Mouse (Mus musculus) CH12.LX (cell line): ENCODE data around the gene Mgat5b. TPM values are rescaled to one million over a fixed set of nuclear protein-coding genes. Genes with fewer than 3 reads are reported as not detected.

Experiments
- DNase-seq: peaks from one replicate; pipeline ENCODE4 v3.0.0-alpha.2; 2013; ENCODE audit errors: extremely low read depth
- H3K27ac ChIP-seq: 2 replicates; pipeline ENCODE4 v1.5.1; 2012; ENCODE audit warnings: low read depth, mild to moderate bottlenecking, control low read depth, moderate library complexity; ENCODE audit not compliant: insufficient read depth
- H3K27me3 ChIP-seq: replicated peaks from 2 replicates; pipeline ENCODE3; 2012; ENCODE audit warnings: inconsistent platforms
- H3K36me3 ChIP-seq, 2 experiments: replicated peaks in 1 of 2; 2 replicates each; pipeline versions ENCODE3 to v1.6.1; 2012; ENCODE audit warnings: inconsistent platforms in 1 of 2, low read length in 1 of 2, mild to moderate bottlenecking in 1 of 2, mixed read lengths in 1 of 2, moderate library complexity in 1 of 2; ENCODE audit not compliant: control insufficient read depth in 1 of 2, insufficient read depth in 1 of 2
- H3K4me1 ChIP-seq, 2 experiments: 2 replicates each; pipeline ENCODE4 v1.6.1; 2012; ENCODE audit warnings: inconsistent platforms in 1 of 2, moderate library complexity in 1 of 2; ENCODE audit not compliant: insufficient read depth in 2 of 2, control insufficient read depth in 1 of 2
- H3K4me2 ChIP-seq: 2 replicates; pipeline ENCODE4 v1.6.1; 2012; ENCODE audit warnings: low read depth, mild to moderate bottlenecking, control low read depth; ENCODE audit not compliant: poor library complexity, insufficient read depth, severe bottlenecking
- H3K4me3 ChIP-seq, 3 experiments: fragments of 150-350 bp in 1 of 3; sonication (generic) in 1 of 3; replicated peaks in 1 of 3; 2 replicates each; pipeline versions ENCODE3 to v1.5.1; 2011 to 2012; ENCODE audit warnings: low read depth in 2 of 3, low read length in 2 of 3, mild to moderate bottlenecking in 2 of 3, moderate library complexity in 2 of 3, control low read depth in 1 of 3, improper control_type of control experiment in 1 of 3, inconsistent platforms in 1 of 3, mixed read lengths in 1 of 3; ENCODE audit not compliant: poor library complexity in 1 of 3
- H3K79me2 ChIP-seq: replicated peaks from 2 replicates; pipeline ENCODE4 v1.6.1; 2012; ENCODE audit warnings: mild to moderate bottlenecking, moderate library complexity; ENCODE audit not compliant: control insufficient read depth, poor library complexity, insufficient read depth, severe bottlenecking; ENCODE audit errors: extremely low read depth
- H3K9ac ChIP-seq: 2 replicates; pipeline ENCODE4 v1.6.1; 2012; ENCODE audit warnings: low read depth, mild to moderate bottlenecking, control low read depth, moderate library complexity; ENCODE audit not compliant: insufficient read depth
- H3K9me3 ChIP-seq: replicated peaks from 2 replicates; pipeline ENCODE3; 2012; ENCODE audit warnings: low read length, inconsistent platforms, mixed read lengths
- BHLHE40 ChIP-seq: IDR thresholded peaks from 2 replicates; pipeline ENCODE4 v1.6.1; 2011; ENCODE audit warnings: mild to moderate bottlenecking, low read depth, low read length, improper control_type of control experiment
- CHD1 ChIP-seq: IDR thresholded peaks from 2 replicates; pipeline ENCODE4 v1.6.1; 2012; ENCODE audit warnings: low read depth, low read length, improper control_type of control experiment, inconsistent platforms
- CHD2 ChIP-seq: IDR thresholded peaks from 2 replicates; pipeline ENCODE4 v1.6.1; 2011; ENCODE audit warnings: low read length, improper control_type of control experiment
- CTCF ChIP-seq, 2 experiments: IDR thresholded peaks in 1 of 2; conservative IDR thresholded peaks in 1 of 2; 2 replicates each; pipeline ENCODE4 v1.5.1; 2011 to 2012; ENCODE audit warnings: low read depth in 2 of 2, low read length in 2 of 2, improper control_type of control experiment in 1 of 2, inconsistent platforms in 1 of 2, mild to moderate bottlenecking in 1 of 2, moderate library complexity in 1 of 2
- E2F4 ChIP-seq: IDR thresholded peaks from 2 replicates; pipeline ENCODE4 v1.6.1; 2011; ENCODE audit warnings: low read depth, low read length, improper control_type of control experiment; ENCODE audit not compliant: insufficient replicate concordance
- ELF1 ChIP-seq: IDR thresholded peaks from 2 replicates; pipeline ENCODE4 v1.6.1; 2014; ENCODE audit warnings: low read depth, mild to moderate bottlenecking, inconsistent platforms, low read length, improper control_type of control experiment
- EP300 ChIP-seq: IDR thresholded peaks from 2 replicates; pipeline ENCODE4 v1.6.1; 2011; ENCODE audit warnings: low read length, improper control_type of control experiment
- GABPA ChIP-seq: IDR thresholded peaks from 2 replicates; pipeline ENCODE4 v1.6.1; 2012; ENCODE audit warnings: low read depth, low read length, improper control_type of control experiment, inconsistent platforms; ENCODE audit not compliant: insufficient replicate concordance
- HCFC1 ChIP-seq: IDR thresholded peaks from 2 replicates; pipeline ENCODE4 v1.6.1; 2012; ENCODE audit warnings: low read depth, mild to moderate bottlenecking, inconsistent platforms, low read length, improper control_type of control experiment
- IRF4 ChIP-seq: IDR thresholded peaks from 2 replicates; pipeline ENCODE4 v1.6.1; 2014; ENCODE audit warnings: low read depth, mild to moderate bottlenecking, inconsistent platforms, low read length, improper control_type of control experiment
- JUN ChIP-seq: IDR thresholded peaks from 2 replicates; pipeline ENCODE4 v1.6.1; 2011; ENCODE audit warnings: low read depth, mild to moderate bottlenecking, low read length, improper control_type of control experiment, moderate library complexity; ENCODE audit not compliant: insufficient read depth
- JUND ChIP-seq: conservative IDR thresholded peaks from 2 replicates; pipeline ENCODE4 v1.6.1; 2011; ENCODE audit warnings: low read depth, low read length, improper control_type of control experiment
- KAT2A ChIP-seq: IDR thresholded peaks from 2 replicates; pipeline ENCODE4 v1.6.1; 2012; ENCODE audit warnings: low read length, improper control_type of control experiment, inconsistent platforms; ENCODE audit not compliant: insufficient replicate concordance
- MAFK ChIP-seq: IDR thresholded peaks from 2 replicates; pipeline ENCODE4 v1.6.1; 2011; ENCODE audit warnings: low read length, improper control_type of control experiment; ENCODE audit not compliant: insufficient replicate concordance
- MAX ChIP-seq: IDR thresholded peaks from 2 replicates; pipeline ENCODE4 v1.6.1; 2011; ENCODE audit warnings: low read length, improper control_type of control experiment
- MAZ ChIP-seq: IDR thresholded peaks from 2 replicates; pipeline ENCODE4 v1.6.1; 2012; ENCODE audit warnings: low read depth, mild to moderate bottlenecking, inconsistent platforms, low read length, improper control_type of control experiment, moderate library complexity
- MEF2A ChIP-seq: IDR thresholded peaks from 2 replicates; pipeline ENCODE4 v1.6.1; 2014; ENCODE audit warnings: low read depth, mild to moderate bottlenecking, inconsistent platforms, low read length, improper control_type of control experiment, borderline replicate concordance
- MYC ChIP-seq: IDR thresholded peaks from 2 replicates; pipeline ENCODE4 v1.6.1; 2011; ENCODE audit warnings: low read depth, mild to moderate bottlenecking, improper control_type of control experiment, low read length
- NRF1 ChIP-seq: IDR thresholded peaks from 2 replicates; pipeline ENCODE4 v1.6.1; 2014; ENCODE audit warnings: low read depth, mild to moderate bottlenecking, inconsistent platforms, low read length, improper control_type of control experiment, moderate library complexity
- PAX5 ChIP-seq: IDR thresholded peaks from 2 replicates; pipeline ENCODE4 v1.6.1; 2012; ENCODE audit warnings: low read length, inconsistent platforms, mixed read lengths
- RCOR1 ChIP-seq: conservative IDR thresholded peaks from 2 replicates; pipeline ENCODE4 v1.6.1; 2012; ENCODE audit warnings: low read depth, mild to moderate bottlenecking, inconsistent platforms, low read length, improper control_type of control experiment
- SIN3A ChIP-seq: IDR thresholded peaks from 2 replicates; pipeline ENCODE4 v1.6.1; 2012; ENCODE audit warnings: low read length, improper control_type of control experiment, inconsistent platforms
- SMC3 ChIP-seq: IDR thresholded peaks from 2 replicates; pipeline ENCODE4 v1.6.1; 2011; ENCODE audit warnings: low read depth, low read length, improper control_type of control experiment
- TBP ChIP-seq: conservative IDR thresholded peaks from 2 replicates; pipeline ENCODE4 v1.6.1; 2011; ENCODE audit warnings: low read depth, low read length, improper control_type of control experiment
- TCF12 ChIP-seq: IDR thresholded peaks from 2 replicates; pipeline ENCODE4 v1.6.1; 2014; ENCODE audit warnings: low read depth, mild to moderate bottlenecking, inconsistent platforms, low read length, improper control_type of control experiment
- USF1 ChIP-seq: IDR thresholded peaks from 2 replicates; pipeline ENCODE4 v1.6.1; 2014; ENCODE audit warnings: low read depth, mild to moderate bottlenecking, inconsistent platforms, low read length, improper control_type of control experiment
- USF2 ChIP-seq: conservative IDR thresholded peaks from 2 replicates; pipeline ENCODE4 v1.6.1; 2011; ENCODE audit warnings: low read depth, low read length, improper control_type of control experiment
- ZC3H11A ChIP-seq: IDR thresholded peaks from 2 replicates; pipeline ENCODE4 v1.6.1; 2012; ENCODE audit warnings: low read depth, mild to moderate bottlenecking, inconsistent platforms, low read length, improper control_type of control experiment
- ZKSCAN1 ChIP-seq: IDR thresholded peaks from 2 replicates; pipeline ENCODE4 v1.6.1; 2012; ENCODE audit warnings: low read depth, inconsistent platforms, low read length, improper control_type of control experiment, borderline replicate concordance
- ZMIZ1 ChIP-seq: IDR thresholded peaks from 2 replicates; pipeline ENCODE4 v1.6.1; 2012; ENCODE audit warnings: low read depth, mild to moderate bottlenecking, inconsistent platforms, low read length, improper control_type of control experiment
- dilution Hi-C: fragments of 300-500 bp; cut with MboI; formaldehyde crosslinking; loops from 2 replicates; pipeline ENCODE4 v1.14.3; 2020; ENCODE audit warnings: low sequenced_read_pairs; ENCODE audit not compliant: extremely low pct_unique_long_range_greater_than_20kb, extremely low pct_ligation_motif_present
- in situ Hi-C: fragments of 300-500 bp; cut with MboI; formaldehyde crosslinking; loops from 3 replicates; pipeline ENCODE4 v1.14.3; 2019; ENCODE audit warnings: low sequenced_read_pairs, low pct_ligation_motif_present, low pct_unique_long_range_greater_than_20kb, mixed read lengths
- polyA plus RNA-seq: library from polyadenylated mRNA; unstranded; fragments of >175 nt; gene quantifications from 2 replicates; pipeline ENCODE4 v1.2.1, GENCODE M21; 2012; ENCODE audit warnings: low read depth; ENCODE audit not compliant: insufficient read length
- total RNA-seq, 2 experiments: library from RNA; depleted of rRNA; stranded (reverse); fragments of 300-350 nt in 1 of 2; fragments of >200 nt in 1 of 2; gene quantifications; 2 replicates each; pipeline ENCODE4 v1.2.3; 2012 to 2014

Gene Mgat5b
- total and polyA plus RNA-seq, 3 experiments: not detected

DNA sequence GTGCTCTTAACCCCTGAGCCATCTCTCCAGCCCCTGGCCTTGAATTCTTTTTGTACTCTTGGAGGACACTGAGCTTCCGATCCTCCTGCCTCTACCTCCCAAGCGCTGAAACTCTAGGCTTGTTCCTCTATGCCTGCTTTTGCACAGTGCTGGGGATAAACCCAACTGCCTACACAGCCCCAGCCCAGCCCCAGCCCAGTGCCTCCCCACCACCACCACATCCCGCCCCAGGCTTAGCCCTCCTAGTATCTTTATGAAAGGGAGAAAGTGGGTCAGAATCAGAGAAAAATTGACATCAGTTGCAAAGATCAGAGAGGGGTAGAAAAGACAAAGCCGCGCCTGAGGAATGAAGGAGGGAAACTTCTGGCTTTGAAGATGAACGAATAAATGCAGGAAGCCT lies 34.6 kb upstream of the Mgat5b start:
- TF ChIP-seq MYC: no peak
- no peak for TF ChIP-seq GABPA
- TF ChIP-seq ELF1: no peak
- no peak for TF ChIP-seq CHD1
- no peak for TF ChIP-seq KAT2A
- TF ChIP-seq PAX5: no peak
- TF ChIP-seq HCFC1: no peak
- H3K4me2 ChIP-seq: no peak overlapping the region
- peaks cover 38% of the 10 kb centered on the region for H3K27me3 ChIP-seq
- in situ Hi-C loops: loop anchor here (10.0 kb wide), 1 partner anchor 291 kb away; no protein-coding TSS in a partner anchor
- H3K4me1 ChIP-seq: peaks cover 5 to 13% of the 10 kb centered on the region in 2 experiments; a peak in 3 of 4 replicates
- no peak overlapping the region for H3K9ac ChIP-seq
- H3K4me3 ChIP-seq: no peak overlapping the region
- H3K9me3 ChIP-seq: no peaks in the 10 kb centered on the region
- H3K27ac ChIP-seq: no peak overlapping the region
- DNase-seq: no peak
- no peaks in the 10 kb centered on the region for H3K36me3 ChIP-seq
- no peaks in the 10 kb centered on the region for H3K79me2 ChIP-seq
- dilution Hi-C loops: no loop called here

DNA sequence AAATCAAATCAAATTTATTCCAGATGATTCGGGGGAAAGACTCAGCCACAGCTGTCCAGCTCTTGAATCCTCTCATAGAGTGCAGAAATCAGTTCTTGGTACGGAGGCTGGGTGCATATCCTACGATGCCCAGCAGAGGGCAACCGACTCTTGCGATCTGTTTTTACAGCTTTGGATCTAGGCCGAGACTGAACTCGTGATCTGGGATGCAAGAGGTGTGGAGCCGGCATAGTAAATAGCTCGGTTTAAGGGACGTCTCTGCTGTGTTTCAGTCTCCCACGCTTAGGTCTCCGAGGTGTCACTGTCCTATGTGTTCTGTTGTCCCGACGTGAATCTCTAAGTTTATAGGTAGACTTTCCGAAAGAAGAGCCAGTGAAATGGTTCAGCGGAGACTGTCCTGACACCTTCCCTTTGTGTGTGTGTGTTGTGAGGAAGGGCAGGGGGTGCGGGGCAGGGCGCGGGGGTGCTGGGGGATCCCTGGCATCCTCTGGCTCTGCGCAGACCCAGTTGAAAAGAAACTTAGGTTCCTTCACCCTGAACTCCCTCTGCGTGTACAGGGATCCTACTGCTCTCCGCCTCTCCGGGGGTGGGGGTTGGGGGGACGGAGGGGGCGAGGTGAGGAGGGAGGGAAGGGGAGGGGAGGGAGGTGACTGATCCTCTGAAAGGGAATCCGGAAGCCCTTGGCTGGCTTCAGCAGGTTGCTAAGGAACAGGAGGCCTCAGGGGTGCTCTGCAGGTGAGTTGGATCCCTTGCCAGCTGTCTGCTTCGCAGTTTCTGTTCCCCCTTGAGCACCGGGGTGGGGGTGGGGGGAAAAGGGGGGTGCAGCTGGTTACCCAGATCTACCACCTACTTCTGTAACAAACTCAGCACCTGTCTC lies 33.1 kb upstream of the Mgat5b start:
- H3K9ac ChIP-seq: no peak overlapping the region
- H3K36me3 ChIP-seq: no peaks in the 10 kb centered on the region
- H3K27me3 ChIP-seq: peaks cover 52% of the 10 kb centered on the region
- no peak overlapping the region for H3K4me3 ChIP-seq
- peaks cover 5 to 13% of the 10 kb centered on the region in 2 experiments; a peak in 3 of 4 replicates for H3K4me1 ChIP-seq
- H3K4me2 ChIP-seq: peak overlapping the region; percentile 89
- no peaks in the 10 kb centered on the region for H3K79me2 ChIP-seq
- H3K9me3 ChIP-seq: no peaks in the 10 kb centered on the region
- in situ Hi-C loops: loop anchor here (5.0 to 10.0 kb wide), 2 partner anchors 157 to 289 kb away; no protein-coding TSS in a partner anchor
- peak; percentile 88 for DNase-seq
- H3K27ac ChIP-seq: no peak overlapping the region
- dilution Hi-C loops: no loop called here
- TF ChIP-seq GABPA: no peak
- no peak for TF ChIP-seq RCOR1
- TF ChIP-seq ZC3H11A: peak; percentile 96
- no peak for TF ChIP-seq HCFC1
- TF ChIP-seq JUN: no peak
- TF ChIP-seq CTCF (conservative IDR thresholded peaks at IDR 0.05 in 1 of 2, IDR thresholded peaks at IDR 0.05 in 1 of 2; ENCODE audit: low read depth in 2 of 2, low read length in 2 of 2): peak; percentile 96 to 99
- TF ChIP-seq MEF2A: peak; percentile 72
- TF ChIP-seq ELF1: peak; percentile 77
- TF ChIP-seq KAT2A: no peak
- TF ChIP-seq CHD2: peak; percentile 66; the same call in 1 of the 2 replicates
- no peak for TF ChIP-seq MAX
- peak; percentile 99 for TF ChIP-seq SMC3
- TF ChIP-seq SIN3A: 0 out of 2 replicates have a peak, but pooled peaks have one; percentile 20
- TF ChIP-seq BHLHE40: peak; percentile 82
- no peak for TF ChIP-seq MAFK
- 0 out of 2 replicates have a peak, but pooled peaks have one; percentile 9 for TF ChIP-seq USF2
- no peak for TF ChIP-seq ZKSCAN1
- peak; percentile 81 for TF ChIP-seq IRF4
- TF ChIP-seq MAZ: peak; percentile 73; the same call in 1 of the 2 replicates
- TF ChIP-seq ZMIZ1: no peak
- peak; percentile 91 for TF ChIP-seq TCF12
- no peak for TF ChIP-seq NRF1
- TF ChIP-seq JUND: no peak
- no peak for TF ChIP-seq TBP
- no peak for TF ChIP-seq E2F4
- no peak for TF ChIP-seq USF1
- peak; percentile 68 for TF ChIP-seq EP300
